Mouse (Mus musculus) CH12.LX (cell line): ENCODE measurements around the gene Plrg1. TPM values are rescaled to one million over a fixed set of nuclear protein-coding genes. Genes with fewer than 3 reads are reported as not detected.

Experiments
- DNase-seq: peaks from one replicate; pipeline ENCODE4 v3.0.0-alpha.2; 2013; ENCODE audit errors: extremely low read depth
- H3K27ac ChIP-seq: 2 replicates; pipeline ENCODE4 v1.5.1; 2012; ENCODE audit warnings: low read depth, mild to moderate bottlenecking, control low read depth, moderate library complexity; ENCODE audit not compliant: insufficient read depth
- H3K27me3 ChIP-seq: replicated peaks from 2 replicates; pipeline ENCODE3; 2012; ENCODE audit warnings: inconsistent platforms
- H3K36me3 ChIP-seq, 2 experiments: replicated peaks in 1 of 2; 2 replicates each; pipeline versions ENCODE3 to v1.6.1; 2012; ENCODE audit warnings: inconsistent platforms in 1 of 2, low read length in 1 of 2, mild to moderate bottlenecking in 1 of 2, mixed read lengths in 1 of 2, moderate library complexity in 1 of 2; ENCODE audit not compliant: control insufficient read depth in 1 of 2, insufficient read depth in 1 of 2
- H3K4me1 ChIP-seq, 2 experiments: 2 replicates each; pipeline ENCODE4 v1.6.1; 2012; ENCODE audit warnings: inconsistent platforms in 1 of 2, moderate library complexity in 1 of 2; ENCODE audit not compliant: insufficient read depth in 2 of 2, control insufficient read depth in 1 of 2
- H3K4me2 ChIP-seq: 2 replicates; pipeline ENCODE4 v1.6.1; 2012; ENCODE audit warnings: low read depth, mild to moderate bottlenecking, control low read depth; ENCODE audit not compliant: poor library complexity, insufficient read depth, severe bottlenecking
- H3K4me3 ChIP-seq, 3 experiments: fragments of 150-350 bp in 1 of 3; sonication (generic) in 1 of 3; replicated peaks in 1 of 3; 2 replicates each; pipeline versions ENCODE3 to v1.5.1; 2011 to 2012; ENCODE audit warnings: low read depth in 2 of 3, low read length in 2 of 3, mild to moderate bottlenecking in 2 of 3, moderate library complexity in 2 of 3, control low read depth in 1 of 3, improper control_type of control experiment in 1 of 3, inconsistent platforms in 1 of 3, mixed read lengths in 1 of 3; ENCODE audit not compliant: poor library complexity in 1 of 3
- H3K79me2 ChIP-seq: replicated peaks from 2 replicates; pipeline ENCODE4 v1.6.1; 2012; ENCODE audit warnings: mild to moderate bottlenecking, moderate library complexity; ENCODE audit not compliant: control insufficient read depth, poor library complexity, insufficient read depth, severe bottlenecking; ENCODE audit errors: extremely low read depth
- H3K9ac ChIP-seq: 2 replicates; pipeline ENCODE4 v1.6.1; 2012; ENCODE audit warnings: low read depth, mild to moderate bottlenecking, control low read depth, moderate library complexity; ENCODE audit not compliant: insufficient read depth
- H3K9me3 ChIP-seq: replicated peaks from 2 replicates; pipeline ENCODE3; 2012; ENCODE audit warnings: low read length, inconsistent platforms, mixed read lengths
- ELF1 ChIP-seq: IDR thresholded peaks from 2 replicates; pipeline ENCODE4 v1.6.1; 2014; ENCODE audit warnings: low read depth, mild to moderate bottlenecking, inconsistent platforms, low read length, improper control_type of control experiment
- HCFC1 ChIP-seq: IDR thresholded peaks from 2 replicates; pipeline ENCODE4 v1.6.1; 2012; ENCODE audit warnings: low read depth, mild to moderate bottlenecking, inconsistent platforms, low read length, improper control_type of control experiment
- IRF4 ChIP-seq: IDR thresholded peaks from 2 replicates; pipeline ENCODE4 v1.6.1; 2014; ENCODE audit warnings: low read depth, mild to moderate bottlenecking, inconsistent platforms, low read length, improper control_type of control experiment
- JUN ChIP-seq: IDR thresholded peaks from 2 replicates; pipeline ENCODE4 v1.6.1; 2011; ENCODE audit warnings: low read depth, mild to moderate bottlenecking, low read length, improper control_type of control experiment, moderate library complexity; ENCODE audit not compliant: insufficient read depth
- JUND ChIP-seq: conservative IDR thresholded peaks from 2 replicates; pipeline ENCODE4 v1.6.1; 2011; ENCODE audit warnings: low read depth, low read length, improper control_type of control experiment
- MAFK ChIP-seq: IDR thresholded peaks from 2 replicates; pipeline ENCODE4 v1.6.1; 2011; ENCODE audit warnings: low read length, improper control_type of control experiment; ENCODE audit not compliant: insufficient replicate concordance
- MAZ ChIP-seq: IDR thresholded peaks from 2 replicates; pipeline ENCODE4 v1.6.1; 2012; ENCODE audit warnings: low read depth, mild to moderate bottlenecking, inconsistent platforms, low read length, improper control_type of control experiment, moderate library complexity
- MEF2A ChIP-seq: IDR thresholded peaks from 2 replicates; pipeline ENCODE4 v1.6.1; 2014; ENCODE audit warnings: low read depth, mild to moderate bottlenecking, inconsistent platforms, low read length, improper control_type of control experiment, borderline replicate concordance
- MYC ChIP-seq: IDR thresholded peaks from 2 replicates; pipeline ENCODE4 v1.6.1; 2011; ENCODE audit warnings: low read depth, mild to moderate bottlenecking, improper control_type of control experiment, low read length
- NELFE ChIP-seq: IDR thresholded peaks from 2 replicates; pipeline ENCODE4 v1.6.1; 2011; ENCODE audit warnings: low read depth, low read length, improper control_type of control experiment
- PAX5 ChIP-seq: IDR thresholded peaks from 2 replicates; pipeline ENCODE4 v1.6.1; 2012; ENCODE audit warnings: low read length, inconsistent platforms, mixed read lengths
- POLR2A ChIP-seq: IDR thresholded peaks from 2 replicates; pipeline ENCODE4 v1.6.1; 2011; ENCODE audit warnings: low read depth, mild to moderate bottlenecking, improper control_type of control experiment, low read length
- RAD21 ChIP-seq: IDR thresholded peaks from 2 replicates; pipeline ENCODE4 v1.6.1; 2011; ENCODE audit warnings: low read depth, mild to moderate bottlenecking, low read length, improper control_type of control experiment, moderate library complexity
- RCOR1 ChIP-seq: conservative IDR thresholded peaks from 2 replicates; pipeline ENCODE4 v1.6.1; 2012; ENCODE audit warnings: low read depth, mild to moderate bottlenecking, inconsistent platforms, low read length, improper control_type of control experiment
- UBTF ChIP-seq: IDR thresholded peaks from 2 replicates; pipeline ENCODE4 v1.6.1; 2012; ENCODE audit warnings: low read depth, mild to moderate bottlenecking, inconsistent platforms, low read length, improper control_type of control experiment, moderate library complexity
- USF1 ChIP-seq: IDR thresholded peaks from 2 replicates; pipeline ENCODE4 v1.6.1; 2014; ENCODE audit warnings: low read depth, mild to moderate bottlenecking, inconsistent platforms, low read length, improper control_type of control experiment
- dilution Hi-C: fragments of 300-500 bp; cut with MboI; formaldehyde crosslinking; loops from 2 replicates; pipeline ENCODE4 v1.14.3; 2020; ENCODE audit warnings: low sequenced_read_pairs; ENCODE audit not compliant: extremely low pct_unique_long_range_greater_than_20kb, extremely low pct_ligation_motif_present
- in situ Hi-C: fragments of 300-500 bp; cut with MboI; formaldehyde crosslinking; loops from 3 replicates; pipeline ENCODE4 v1.14.3; 2019; ENCODE audit warnings: low sequenced_read_pairs, low pct_ligation_motif_present, low pct_unique_long_range_greater_than_20kb, mixed read lengths
- polyA plus RNA-seq: library from polyadenylated mRNA; unstranded; fragments of >175 nt; gene quantifications from 2 replicates; pipeline ENCODE4 v1.2.1, GENCODE M21; 2012; ENCODE audit warnings: low read depth; ENCODE audit not compliant: insufficient read length
- total RNA-seq, 2 experiments: library from RNA; depleted of rRNA; stranded (reverse); fragments of 300-350 nt in 1 of 2; fragments of >200 nt in 1 of 2; gene quantifications; 2 replicates each; pipeline ENCODE4 v1.2.3; 2012 to 2014

The Plrg1 gene
- total and polyA plus RNA-seq, 3 experiments, result 93.1 to 128 (median 108) TPM

- DNase-seq, result peak; percentile 13
- Histone ChIP-seq H3K36me3 (no peaks in the 10 kb centered on the region), H3K4me1 (no peaks in the 10 kb centered on the region), H3K4me2 (peak overlapping the region; percentile 22; the same call in 1 of the 2 replicates), H3K9ac (no peak overlapping the region), H3K4me3 (no peak overlapping the region), H3K79me2 (no peaks in the 10 kb centered on the region), H3K27ac (no peak overlapping the region), H3K27me3 (peaks cover 6% of the 10 kb centered on the region), H3K9me3 (no peaks in the 10 kb centered on the region)
- dilution Hi-C loops, result no loop called here
- TF ChIP-seq NELFE, result no peak
- 0 out of 2 replicates have a peak, but pooled peaks have one; percentile 29 for TF ChIP-seq IRF4
- in situ Hi-C loops, result no loop called here
These were observed 42.3 kb downstream of the Plrg1 start for GRCm38 (mm10) chr3:83097586-83097985.

DNA sequence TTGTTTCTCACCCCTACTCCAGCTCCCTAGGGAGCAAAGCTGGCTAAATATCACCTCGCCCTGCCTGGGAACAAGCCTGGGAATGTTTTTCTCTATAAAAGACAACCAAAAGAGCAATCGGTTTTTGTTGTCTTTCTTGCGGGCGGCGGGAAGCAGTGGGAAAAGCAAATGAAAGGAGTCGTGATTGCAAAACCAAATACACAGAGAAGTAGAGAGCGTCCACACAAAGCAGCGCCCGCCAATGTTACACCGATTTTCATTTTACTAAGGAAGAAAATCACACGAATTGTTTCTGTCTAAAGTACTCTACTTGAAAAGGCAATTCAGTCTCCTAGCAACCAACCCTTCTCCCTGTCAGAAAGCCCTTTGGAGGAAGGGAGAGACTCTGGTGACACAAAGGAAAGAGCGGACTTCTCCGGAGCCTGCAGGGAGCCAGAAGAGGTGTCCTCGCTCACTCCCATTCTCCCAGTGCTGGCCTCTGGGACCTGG lies 43.3 kb downstream of the Plrg1 start:
- in situ Hi-C loops, result no loop called here
- Histone ChIP-seq H3K4me3 (no peak overlapping the region), H3K9me3 (no peaks in the 10 kb centered on the region), H3K4me1 (no peaks in the 10 kb centered on the region), H3K27ac (no peak overlapping the region), H3K36me3 (no peaks in the 10 kb centered on the region), H3K79me2 (no peaks in the 10 kb centered on the region), H3K4me2 (no peak overlapping the region), H3K9ac (no peak overlapping the region), H3K27me3 (peaks cover 6% of the 10 kb centered on the region)
- no peak for DNase-seq
- dilution Hi-C loops, result no loop called here
- TF ChIP-seq MEF2A, result no peak
- TF ChIP-seq MAZ, result no peak
- no peak for TF ChIP-seq USF1
- no peak for TF ChIP-seq JUN
- TF ChIP-seq MAFK, result no peak
- no peak for TF ChIP-seq RCOR1
- TF ChIP-seq POLR2A, result no peak
- no peak for TF ChIP-seq ELF1
- TF ChIP-seq HCFC1, result no peak
- TF ChIP-seq UBTF, result no peak
- no peak for TF ChIP-seq PAX5
- no peak for TF ChIP-seq MYC
- TF ChIP-seq RAD21, result no peak
- no peak for TF ChIP-seq JUND
